In genomic region chr16:14297137-14297536, GRCm38 (mm10) we compare ENCODE assay signal across 28 mouse cellular contexts. TPM values are rescaled to one million over a fixed set of nuclear protein-coding genes. Genes with fewer than 3 reads are reported as not detected.
DNase-seq lines count a peak whose midpoint lies in the region; ATAC-seq and TF ChIP-seq lines count a peak whose summit lies in the region.
"Had no signal": no experiment of that assay in that cellular context is flagged by ENCODE, and none has a peak within 500 bp of the region (broad histone marks: within the 10 kb centered on the region; RNA-seq: fewer than 3 reads in every experiment).

No protein-coding gene starts in this region.

- H3K79me2 ChIP-seq in CH12.LX (replicated peaks; ENCODE audit: control insufficient read depth, extremely low read depth, insufficient read depth, poor library complexity, severe bottlenecking), result no peaks in the 10 kb centered on the region

- TF ChIP-seq RAD21 in CH12.LX (IDR thresholded peaks at IDR 0.05; ENCODE audit: low read depth, low read length), result no peak

- TF ChIP-seq POLR2A in CH12.LX (IDR thresholded peaks at IDR 0.05; ENCODE audit: low read depth, low read length), result no peak

- H3K9ac ChIP-seq in forebrain, embryonic 14.5 days (ENCODE audit: low read length), result no peak overlapping the region
- H3K9ac ChIP-seq in forebrain, embryonic 13.5 days, result no peak overlapping the region
- H3K9ac ChIP-seq in CH12.LX (ENCODE audit: insufficient read depth, low read depth), result no peak overlapping the region
- H3K9ac ChIP-seq in stomach, embryonic 14.5 days (replicated peaks; ENCODE audit: low read depth, low read length), result no peak overlapping the region
- H3K9ac ChIP-seq: heart, embryonic 13.5 days; hindbrain, embryonic 14.5 days; liver, embryonic 14.5 days had no signal

- H3K27me3 ChIP-seq in forebrain, embryonic 14.5 days (replicated peaks; ENCODE audit: control insufficient read depth, insufficient read depth, low read length), result no peaks in the 10 kb centered on the region
- 0 out of 2 replicates have a peak, but pooled peaks cover 11% of the 10 kb centered on the region for H3K27me3 ChIP-seq in forebrain, embryonic 13.5 days
- no peaks in the 10 kb centered on the region for H3K27me3 ChIP-seq in CH12.LX (replicated peaks)
- H3K27me3 ChIP-seq in stomach, embryonic 14.5 days (ENCODE audit: control insufficient read depth, insufficient read depth, low read length), result no peaks in the 10 kb centered on the region

- ATAC-seq in forebrain, embryonic 14.5 days, result no peak; the same call in 1 of the 2 replicates
- ATAC-seq in forebrain, embryonic 13.5 days, result no peak
- ATAC-seq in stomach, embryonic 14.5 days (ENCODE audit: insufficient number of reproducible peaks, insufficient read depth, low FRiP score, low read depth), result no peak
- ATAC-seq: activated CD4-positive, CD25-positive, alpha-beta regulatory T cell, adult 4 months; CD4-positive, CD25-positive, alpha-beta regulatory T cell, adult 4 months had no signal

- H3K36me3 ChIP-seq in forebrain, embryonic 14.5 days (ENCODE audit: control insufficient read depth, insufficient read depth, low read length), result peaks cover 37% of the 10 kb centered on the region
- H3K36me3 ChIP-seq in forebrain, embryonic 13.5 days (ENCODE audit: poor library complexity, severe bottlenecking), result peaks cover 45% of the 10 kb centered on the region
- H3K36me3 ChIP-seq in CH12.LX (replicated peaks in 1 of 2; ENCODE audit: control insufficient read depth in 1 of 2, insufficient read depth in 1 of 2, low read length in 1 of 2), result peaks cover 19 to 46% of the 10 kb centered on the region in 2 experiments
- H3K36me3 ChIP-seq in stomach, embryonic 14.5 days (ENCODE audit: control insufficient read depth, insufficient read depth, low read length), result peaks cover 22% of the 10 kb centered on the region

- TF ChIP-seq CTCF in layer of hippocampus, adult 2 months (conservative IDR thresholded peaks at IDR 0.05), result no peak
- no peak for TF ChIP-seq CTCF in CH12.LX (conservative IDR thresholded peaks at IDR 0.05 in 1 of 2, IDR thresholded peaks at IDR 0.05 in 1 of 2; ENCODE audit: low read depth in 2 of 2, low read length in 2 of 2)

- TF ChIP-seq EP300 in CH12.LX (IDR thresholded peaks at IDR 0.05; ENCODE audit: low read length), result no peak

- DNase-seq in forebrain, embryonic 14.5 days (ENCODE audit: low spot score), result peak; percentile 10
- peak in 1 of 2 experiments; percentile 50 for DNase-seq in layer of hippocampus, adult 2 months (ENCODE audit: low spot score in 2 of 2)
- DNase-seq in layer of hippocampus, postnatal 10 days (ENCODE audit: low spot score in 2 of 2), result no peak
- DNase-seq in CH12.LX (ENCODE audit: extremely low read depth), result no peak
- DNase-seq in kidney, postnatal 14 days, result no peak
- no peak for DNase-seq in urinary bladder, postnatal 4 days (ENCODE audit: low spot score in 2 of 2)
- DNase-seq: adrenal gland, postnatal 10 days; cerebellum, adult 11 months; cerebellum, postnatal 10 days; gastrocnemius, postnatal 10 days; heart, adult 18-20 months; heart, postnatal 36 days; kidney, adult 2 months; kidney, postnatal 25 days; retina, postnatal 1 day; right cerebral cortex, postnatal 4 days; thymus, postnatal 36 days had no signal

- no peak overlapping the region for H3K4me3 ChIP-seq in forebrain, embryonic 14.5 days (ENCODE audit: low read depth, low read length)
- no peak overlapping the region for H3K4me3 ChIP-seq in forebrain, embryonic 13.5 days
- no peak overlapping the region for H3K4me3 ChIP-seq in layer of hippocampus, adult 2 months
- no peak overlapping the region for H3K4me3 ChIP-seq in CH12.LX (replicated peaks in 1 of 3; ENCODE audit: low read depth in 2 of 3, low read length in 2 of 3, poor library complexity in 1 of 3)
- no peak overlapping the region for H3K4me3 ChIP-seq in stomach, embryonic 14.5 days (ENCODE audit: low read depth, low read length)
- H3K4me3 ChIP-seq: heart, embryonic 13.5 days; midbrain, embryonic 10.5 days had no signal

- in situ Hi-C loops in CH12.LX (cut with MboI; ENCODE audit: low pct_ligation_motif_present, low pct_unique_long_range_greater_than_20kb, low sequenced_read_pairs), result no loop called here

- 0 out of 2 replicates have a peak, but pooled peaks cover 4% of the 10 kb centered on the region for H3K4me1 ChIP-seq in forebrain, embryonic 14.5 days (ENCODE audit: control insufficient read depth, insufficient read depth, low read length)
- peaks cover 7% of the 10 kb centered on the region for H3K4me1 ChIP-seq in forebrain, embryonic 13.5 days
- H3K4me1 ChIP-seq in CH12.LX (ENCODE audit: control insufficient read depth in 1 of 2, insufficient read depth in 2 of 2), result peaks cover 0 to 5% of the 10 kb centered on the region in 2 experiments; a peak in 1 of 4 replicates
- peaks cover 9% of the 10 kb centered on the region for H3K4me1 ChIP-seq in stomach, embryonic 14.5 days (ENCODE audit: control insufficient read depth, insufficient read depth, low read length)

- 86% methylated on average over 3 of the region's 3 CpGs for WGBS in forebrain, embryonic 14.5 days
- WGBS in forebrain, embryonic 13.5 days, result 82% methylated on average over 3 of the region's 3 CpGs
- 60% methylated on average over 3 of the region's 3 CpGs for WGBS in stomach, embryonic 14.5 days

- dilution Hi-C loops in CH12.LX (cut with MboI; ENCODE audit: extremely low pct_ligation_motif_present, extremely low pct_unique_long_range_greater_than_20kb, low sequenced_read_pairs), result no loop called here

- no peak overlapping the region for H3K27ac ChIP-seq in forebrain, embryonic 14.5 days (ENCODE audit: low read depth, low read length)
- H3K27ac ChIP-seq in forebrain, embryonic 13.5 days, result no peak overlapping the region
- peak overlapping the region; percentile 55; the same call in 1 of the 2 replicates for H3K27ac ChIP-seq in layer of hippocampus, adult 2 months
- no peak overlapping the region for H3K27ac ChIP-seq in CH12.LX (ENCODE audit: insufficient read depth, low read depth)
- H3K27ac ChIP-seq in stomach, embryonic 14.5 days (ENCODE audit: low read length), result peak overlapping the region; percentile 52
- H3K27ac ChIP-seq: heart, embryonic 13.5 days; hindbrain, embryonic 14.5 days; liver, embryonic 14.5 days; macrophage; midbrain, embryonic 10.5 days had no signal

- H3K9me3 ChIP-seq in forebrain, embryonic 14.5 days (replicated peaks; ENCODE audit: control insufficient read depth, low read length), result no peaks in the 10 kb centered on the region
- H3K9me3 ChIP-seq in forebrain, embryonic 13.5 days (replicated peaks), result no peaks in the 10 kb centered on the region
- no peaks in the 10 kb centered on the region for H3K9me3 ChIP-seq in CH12.LX (replicated peaks; ENCODE audit: low read length)
- no peaks in the 10 kb centered on the region for H3K9me3 ChIP-seq in stomach, embryonic 14.5 days (ENCODE audit: control insufficient read depth, low read depth, low read length)
- H3K9me3 ChIP-seq: G1E; heart, embryonic 13.5 days; midbrain, embryonic 10.5 days had no signal

- no peak overlapping the region for H3K4me2 ChIP-seq in forebrain, embryonic 14.5 days (ENCODE audit: low read length)
- no peak overlapping the region for H3K4me2 ChIP-seq in forebrain, embryonic 13.5 days
- H3K4me2 ChIP-seq in CH12.LX (ENCODE audit: insufficient read depth, low read depth, poor library complexity, severe bottlenecking), result no peak overlapping the region
- H3K4me2 ChIP-seq in stomach, embryonic 14.5 days (replicated peaks; ENCODE audit: low read depth, low read length), result no peak overlapping the region
- H3K4me2 ChIP-seq: heart, embryonic 13.5 days; hindbrain, embryonic 14.5 days had no signal

TF ChIP-seq in CH12.LX, 34 proteins besides CTCF, POLR2A, EP300 and RAD21:
- TF ChIP-seq CHD2 (IDR thresholded peaks at IDR 0.05; ENCODE audit: low read length), result no peak
- TF ChIP-seq SIN3A (IDR thresholded peaks at IDR 0.05; ENCODE audit: low read length), result 0 out of 2 replicates have a peak, but pooled peaks have one; percentile 6

RNA-seq across cellular contexts. Expression of gene Myh11, which starts 6.0 kb away (rescaled TPM):
- polyA plus RNA-seq in forebrain, embryonic 14.5 days (2014; fragmentation: Nextera tagmentation; extraction: Ambion mirVana), result 0.28 and 0.40 TPM in 2 replicates
- polyA plus RNA-seq in forebrain, embryonic 13.5 days (2015; fragmentation: Nextera tagmentation; extraction: Ambion mirVana), result 0.05 and 0.18 TPM in 2 replicates
- 1 to 10 TPM; 4.7 to 7.0 TPM for total RNA-seq in layer of hippocampus, adult 2 months (2021)
- total RNA-seq in layer of hippocampus, postnatal 10 days (2021), result 1 to 10 TPM; 4.1 to 4.9 TPM
- 0.04 TPM in 2 replicates for total RNA-seq in CH12.LX (2012; rRNA removed)
- total RNA-seq in CH12.LX (2014; rRNA removed), result 0.04 and 0.05 TPM in 2 replicates
- 0.06 and 0.18 TPM in 2 replicates for polyA plus RNA-seq in CH12.LX (2012; ENCODE audit: insufficient read length, low read depth)
- 250 and 280 TPM in 2 replicates for polyA plus RNA-seq in stomach, embryonic 14.5 days (2014; fragmentation: Nextera tagmentation; extraction: Ambion mirVana)
- total RNA-seq: neutrophil, adult 5-6 weeks had no signal
- polyA plus RNA-seq: activated CD4-positive, CD25-positive, alpha-beta regulatory T cell, adult 4 months; CD4-positive, CD25-positive, alpha-beta regulatory T cell, adult 4 months; macrophage had no signal

RNA-seq across cellular contexts. Expression of gene Fopnl, which starts 20.1 kb away (rescaled TPM):
- polyA plus RNA-seq in forebrain, embryonic 14.5 days (2014; fragmentation: Nextera tagmentation; extraction: Ambion mirVana), result 216 and 234 TPM in 2 replicates
- polyA plus RNA-seq in forebrain, embryonic 13.5 days (2015; fragmentation: Nextera tagmentation; extraction: Ambion mirVana), result 205 and 209 TPM in 2 replicates
- total RNA-seq in layer of hippocampus, adult 2 months (2021), result 10 to 100 TPM; 43.7 to 50.9 TPM
- 10 to 100 TPM; 48.1 to 58.8 TPM for total RNA-seq in layer of hippocampus, postnatal 10 days (2021)
- total RNA-seq in CH12.LX (2012; rRNA removed) (32.8 and 38.5 TPM in 2 replicates), CH12.LX (2014; rRNA removed) (153 and 159 TPM in 2 replicates)
- 54.9 and 56.8 TPM in 2 replicates for polyA plus RNA-seq in CH12.LX (2012; ENCODE audit: insufficient read length, low read depth)
- polyA plus RNA-seq in stomach, embryonic 14.5 days (2014; fragmentation: Nextera tagmentation; extraction: Ambion mirVana), result 175 and 181 TPM in 2 replicates

Comparison
In these comparisons a context has a peak if more than half of its experiments do, and no peak if none do; other contexts are left out.
1. H3K27ac ChIP-seq: peak in layer of hippocampus, adult 2 months (single experiment) and stomach, embryonic 14.5 days (single experiment); none in forebrain, embryonic 14.5 days (single experiment), forebrain, embryonic 13.5 days (single experiment) and CH12.LX (single experiment).
2. RNA of gene Myh11, which starts 6.0 kb away (polyA plus RNA-seq): 250 to 280 TPM in stomach, embryonic 14.5 days; 0.28 to 0.40 TPM in forebrain, embryonic 14.5 days, 0.05 to 0.18 TPM in forebrain, embryonic 13.5 days and 0.06 to 0.18 TPM in CH12.LX; every median in the first group is over 100 times any median in the second.